ENCODE assay signal across 20 mouse cellular contexts in the genomic region with DNA sequence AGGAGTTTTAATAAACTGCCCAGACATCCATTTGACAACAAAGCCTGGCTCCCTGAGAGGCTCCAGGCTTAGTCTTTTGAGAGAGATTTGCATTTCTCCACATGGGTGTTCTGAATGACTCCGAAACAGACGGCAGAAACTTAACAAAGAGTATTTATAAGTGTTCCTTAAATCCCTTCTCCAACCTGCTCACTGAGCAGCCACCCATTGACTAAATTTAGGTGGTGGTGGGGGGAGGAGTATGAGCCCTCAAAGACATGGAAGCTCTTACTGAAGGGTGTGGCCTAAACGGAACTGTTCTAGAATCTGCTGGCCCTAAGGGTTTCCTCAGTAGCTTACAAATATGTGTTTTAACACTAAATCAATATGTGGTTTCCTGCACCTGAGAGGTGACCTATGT.
DNase-seq lines count a peak whose midpoint lies in the region; ATAC-seq lines count a peak whose summit lies in the region.
"Had no signal": no experiment of that assay in that cellular context is flagged by ENCODE, and none has a peak within 500 bp of the region (broad histone marks: within the 10 kb centered on the region; RNA-seq: fewer than 3 reads in every experiment).

No protein-coding gene starts in this region.

- no peaks in the 10 kb centered on the region for H3K27me3 ChIP-seq in forebrain, embryonic 13.5 days
- no peaks in the 10 kb centered on the region for H3K27me3 ChIP-seq in forebrain, embryonic 12.5 days
- no peaks in the 10 kb centered on the region for H3K27me3 ChIP-seq in heart, embryonic 15.5 days
- H3K27me3 ChIP-seq: forebrain, embryonic 15.5 days; liver, embryonic 13.5 days had no signal

- no peaks in the 10 kb centered on the region for H3K36me3 ChIP-seq in forebrain, embryonic 13.5 days (ENCODE audit: poor library complexity, severe bottlenecking)
- no peaks in the 10 kb centered on the region for H3K36me3 ChIP-seq in forebrain, embryonic 12.5 days (replicated peaks)
- no peaks in the 10 kb centered on the region for H3K36me3 ChIP-seq in heart, embryonic 15.5 days
- H3K36me3 ChIP-seq: forebrain, embryonic 15.5 days; G1E; limb, embryonic 12.5 days; liver, embryonic 13.5 days had no signal

- peaks cover 6% of the 10 kb centered on the region; the same call in 1 of the 2 replicates for H3K4me1 ChIP-seq in forebrain, embryonic 13.5 days
- peaks cover 10% of the 10 kb centered on the region for H3K4me1 ChIP-seq in forebrain, embryonic 12.5 days
- peaks cover 18% of the 10 kb centered on the region for H3K4me1 ChIP-seq in heart, embryonic 15.5 days (replicated peaks)
- H3K4me1 ChIP-seq: forebrain, embryonic 15.5 days had no signal

- no peaks in the 10 kb centered on the region for H3K9me3 ChIP-seq in forebrain, embryonic 13.5 days (replicated peaks)
- no peaks in the 10 kb centered on the region for H3K9me3 ChIP-seq in forebrain, embryonic 12.5 days
- no peaks in the 10 kb centered on the region for H3K9me3 ChIP-seq in heart, embryonic 15.5 days (replicated peaks)
- H3K9me3 ChIP-seq: forebrain, embryonic 15.5 days; limb, embryonic 12.5 days; liver, embryonic 13.5 days had no signal

- H3K4me3 ChIP-seq in forebrain, embryonic 13.5 days = no peak overlapping the region
- H3K4me3 ChIP-seq in forebrain, embryonic 12.5 days (replicated peaks) = no peak overlapping the region
- no peak overlapping the region for H3K4me3 ChIP-seq in heart, embryonic 15.5 days
- H3K4me3 ChIP-seq: forebrain, embryonic 15.5 days; limb, embryonic 12.5 days; liver, embryonic 13.5 days had no signal

- WGBS in forebrain, embryonic 13.5 days = 32% methylated on average over 3 of the region's 3 CpGs
- 25% methylated on average over 3 of the region's 3 CpGs for WGBS in forebrain, embryonic 12.5 days
- 57% methylated on average over 3 of the region's 3 CpGs for WGBS in heart, embryonic 15.5 days

- no peak overlapping the region for H3K27ac ChIP-seq in forebrain, embryonic 13.5 days
- no peak overlapping the region for H3K27ac ChIP-seq in forebrain, embryonic 12.5 days
- peak overlapping the region; percentile 7; the same call in 1 of the 2 replicates for H3K27ac ChIP-seq in heart, embryonic 15.5 days
- H3K27ac ChIP-seq: forebrain, embryonic 15.5 days; limb, embryonic 12.5 days; liver, embryonic 13.5 days; macrophage had no signal

- H3K9ac ChIP-seq in forebrain, embryonic 13.5 days = peak overlapping the region; percentile 5; the same call in 1 of the 2 replicates
- no peak overlapping the region for H3K9ac ChIP-seq in forebrain, embryonic 12.5 days
- H3K9ac ChIP-seq in heart, embryonic 15.5 days = no peak overlapping the region
- H3K9ac ChIP-seq: forebrain, embryonic 15.5 days; limb, embryonic 12.5 days; liver, embryonic 13.5 days; lung, embryonic 14.5 days had no signal

- no peak overlapping the region for H3K4me2 ChIP-seq in forebrain, embryonic 13.5 days
- H3K4me2 ChIP-seq in forebrain, embryonic 12.5 days = no peak overlapping the region
- no peak overlapping the region for H3K4me2 ChIP-seq in heart, embryonic 15.5 days
- H3K4me2 ChIP-seq: forebrain, embryonic 15.5 days; limb, embryonic 12.5 days; liver, embryonic 13.5 days; lung, embryonic 14.5 days had no signal

- intact Hi-C loops in heart, postnatal 25 days (cut with DNase I) = loop anchor here (5.0 kb wide), 1 partner anchor 81 kb away; no protein-coding TSS in a partner anchor

- no peak for DNase-seq in heart, postnatal 25 days (ENCODE audit: low spot score)
- peak; percentile 42 for DNase-seq in layer of hippocampus, adult 9-11 months
- DNase-seq in layer of hippocampus, postnatal 36 days = no peak
- peak; percentile 47 to 64 for DNase-seq in right cerebral cortex, postnatal 10 days (ENCODE audit: low spot score in 2 of 2)
- no peak for DNase-seq in right cerebral cortex, adult 18-20 months
- DNase-seq: adrenal gland, postnatal 14 days; cerebellum, adult 11-12 months; cerebellum, postnatal 36 days; kidney, adult 11 months; kidney, postnatal 14 days; liver, embryonic 13.5 days; thymus, postnatal 14 days had no signal

- no peak for ATAC-seq in forebrain, embryonic 13.5 days
- ATAC-seq in forebrain, embryonic 12.5 days (ENCODE audit: low FRiP score) = no peak
- no peak; the same call in 1 of the 2 replicates for ATAC-seq in heart, embryonic 15.5 days (replicated peaks; ENCODE audit: insufficient number of reproducible peaks, insufficient read depth, low FRiP score, low read depth)
- ATAC-seq: forebrain, embryonic 15.5 days had no signal

Comparison
In these comparisons a context has a peak if more than half of its experiments do, and no peak if none do; other contexts are left out.
1. DNase-seq: peak in layer of hippocampus, adult 9-11 months (single experiment) and right cerebral cortex, postnatal 10 days (2 of 2); none in heart, postnatal 25 days (single experiment), layer of hippocampus, postnatal 36 days (0 of 2) and right cerebral cortex, adult 18-20 months (single experiment).